Mouse (Mus musculus): ENCODE results near the gene Rfc1.

DNA sequence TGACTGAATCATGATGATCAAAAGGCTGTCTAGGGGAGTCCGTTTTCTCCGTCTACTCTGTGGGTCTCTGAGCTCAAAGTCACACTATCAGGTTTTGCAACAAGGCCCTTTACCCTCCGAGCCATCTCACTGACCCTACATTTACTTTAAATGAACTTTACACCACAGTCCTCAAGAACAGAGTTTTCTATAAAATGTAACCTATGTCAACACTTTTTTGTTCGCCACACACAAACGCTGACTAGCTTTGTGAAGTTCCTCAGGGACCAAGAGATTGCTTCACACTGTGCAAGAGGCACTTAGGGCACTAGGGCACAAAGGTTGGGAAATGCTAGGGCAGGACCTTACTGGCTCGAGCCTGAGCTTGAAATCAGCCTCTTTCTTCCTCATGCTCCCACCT, 21.4 kb upstream of the Rfc1 start:
- TF ChIP-seq CTCF (IDR thresholded peaks at IDR 0.05; ENCODE audit: low read depth, low read length), result no peak
- TF ChIP-seq GATA1 (IDR thresholded peaks at IDR 0.05; ENCODE audit: borderline replicate concordance, low read length), result no peak
